Mouse (Mus musculus): ENCODE data around the gene Tas2r102.

Tas2r102 gene

GRCm38 (mm10) chr6:132761831-132762230 is at the start of gene Tas2r102:
Tas2r102 (plus strand) TSS chr6:132762131.
- in situ Hi-C loops (cut with MboI, MseI): no loop called here

GRCm38 (mm10) chr6:132737935-132738334 is 24.0 kb upstream of the Tas2r102 start, which contains the start of gene Tas2r115:
Tas2r115 (minus strand) TSS chr6:132738035.
- in situ Hi-C loops (cut with MboI, MseI): no loop called here

GRCm38 (mm10) chr6:132750206-132750605 is 11.7 kb upstream of the Tas2r102 start:
- in situ Hi-C loops (cut with MboI, MseI): loop anchor here (10.0 kb wide), 1 partner anchor 725 kb away; no protein-coding TSS in a partner anchor

DNA sequence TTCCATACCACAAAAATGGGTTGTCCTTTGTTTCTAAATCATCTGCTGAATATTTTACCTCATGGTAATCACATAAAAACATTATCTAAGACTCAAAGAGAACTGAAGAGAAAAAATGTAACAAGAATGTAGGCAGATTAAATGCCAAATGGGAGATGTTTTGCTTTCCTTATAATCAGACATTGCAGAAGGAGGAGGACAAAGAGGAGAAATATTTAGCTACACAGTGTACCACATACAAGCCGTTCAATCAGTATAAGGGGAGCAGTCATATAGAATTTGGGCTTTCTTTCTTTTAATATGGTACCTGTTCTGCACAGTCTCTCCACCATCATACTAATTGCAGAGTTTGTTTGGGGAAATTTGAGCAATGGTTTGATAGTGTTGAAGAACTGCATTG is 7.5 kb upstream of the Tas2r102 start, which contains the start of gene Tas2r124:
Tas2r124 (plus strand) TSS at position 301 of the 400 bp plus-strand sequence.
- in situ Hi-C loops (cut with MboI, MseI): loop anchor here (10.0 kb wide), 1 partner anchor 720 kb away; no protein-coding TSS in a partner anchor

DNA sequence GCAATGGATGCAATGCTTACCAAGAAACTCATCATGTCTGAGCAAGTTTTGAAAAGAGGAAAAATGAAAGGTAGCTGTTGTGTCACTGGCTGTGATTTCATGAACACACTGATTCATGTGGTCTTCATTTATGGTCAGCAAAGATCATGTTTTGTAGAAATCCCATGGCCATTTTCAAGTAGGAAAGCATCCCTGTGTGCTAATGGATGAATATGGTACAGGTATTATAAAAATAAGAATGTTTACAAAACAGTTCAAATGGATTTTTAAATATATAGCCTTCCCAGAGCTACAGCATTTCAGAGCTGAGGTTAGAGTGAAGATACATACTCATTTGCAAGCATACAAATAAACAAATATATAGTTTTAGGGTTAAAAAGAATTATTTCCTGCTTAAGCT is 16.1 kb downstream of the Tas2r102 start, which contains the start of gene Tas2r136:
Tas2r136 (minus strand) TSS at position 101 of the 400 bp plus-strand sequence.
- in situ Hi-C loops (cut with MboI, MseI): no loop called here

GRCm38 (mm10) chr6:132795393-132795792 is 33.5 kb downstream of the Tas2r102 start:
- in situ Hi-C loops (cut with MboI, MseI): no loop called here

DNA sequence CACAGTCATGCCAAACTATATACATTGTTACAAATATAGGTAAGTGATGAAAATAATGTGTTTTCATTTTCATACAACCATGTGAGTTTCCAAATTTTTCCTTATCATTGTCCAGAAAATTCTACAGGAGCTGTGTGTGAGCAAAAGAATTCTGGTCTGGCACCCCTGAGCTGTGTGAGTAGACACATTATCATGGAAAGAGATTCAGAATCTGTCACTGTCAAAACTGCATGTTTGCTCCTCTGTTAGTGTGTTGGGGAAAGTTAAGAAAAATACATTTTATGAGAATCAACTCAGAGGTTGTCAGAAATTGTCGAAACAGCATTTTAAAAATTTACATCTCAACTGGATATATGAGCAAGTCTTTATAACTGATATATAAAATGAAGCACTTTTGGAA is 40.6 kb downstream of the Tas2r102 start, which contains the start of gene Tas2r117:
Tas2r117 (plus strand) TSS at position 301 of the 400 bp plus-strand sequence.
- in situ Hi-C loops (cut with MboI, MseI): loop anchor here (5.0 kb wide), 1 partner anchor 215 kb away; no protein-coding TSS in a partner anchor
